Mouse (Mus musculus) ovary, postnatal 10 days (tissue): ENCODE measurements around the gene Tmem132c.

Experiments used
- DNase-seq: peaks from one replicate; pipeline ENCODE4 v3.0.0; 2022; ENCODE audit warnings: low spot score

The Tmem132c gene

GRCm38 (mm10) chr5:127416536-127416935, 174.9 kb downstream of the Tmem132c start:
- no peak for DNase-seq

DNA sequence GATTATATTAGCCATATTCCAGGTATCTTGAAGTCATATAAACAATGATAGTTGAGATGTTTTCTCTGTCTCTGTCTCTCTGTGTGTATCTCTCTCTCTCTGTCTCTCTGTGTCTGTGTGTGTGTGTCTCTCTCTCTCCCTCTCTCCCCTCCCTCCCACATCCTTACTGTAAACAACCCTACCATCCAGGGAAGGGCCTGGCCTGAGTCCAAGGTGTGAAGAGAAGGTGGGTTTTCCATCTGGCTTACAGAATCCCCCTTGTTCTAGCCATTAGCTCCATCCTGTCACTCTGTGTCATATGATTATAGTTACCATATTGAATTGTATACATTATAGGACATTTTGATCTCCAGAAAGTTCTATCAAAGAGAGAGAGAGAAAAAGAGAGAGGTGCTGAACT, 182.3 kb downstream of the Tmem132c start:
- DNase-seq: no peak

DNA sequence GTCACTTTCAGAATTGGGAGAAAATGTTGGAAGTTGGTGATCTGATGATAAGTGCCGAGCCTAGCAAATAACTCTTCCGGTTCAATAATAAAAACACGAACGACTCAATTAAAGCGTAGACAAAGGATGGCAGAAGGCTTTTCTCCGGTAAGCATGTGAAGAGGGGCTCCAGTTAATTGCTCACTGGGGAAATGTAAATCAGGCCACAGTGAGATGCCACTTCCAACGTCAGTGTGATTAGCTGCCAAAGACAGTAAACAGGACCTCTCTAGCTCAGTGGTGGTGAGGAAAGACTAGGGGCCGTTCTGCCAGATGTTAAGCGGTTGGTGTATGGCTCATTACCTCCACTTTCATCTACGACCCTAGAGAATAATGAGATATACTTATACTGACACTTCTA, 187.5 kb downstream of the Tmem132c start:
- DNase-seq: no peak

DNA sequence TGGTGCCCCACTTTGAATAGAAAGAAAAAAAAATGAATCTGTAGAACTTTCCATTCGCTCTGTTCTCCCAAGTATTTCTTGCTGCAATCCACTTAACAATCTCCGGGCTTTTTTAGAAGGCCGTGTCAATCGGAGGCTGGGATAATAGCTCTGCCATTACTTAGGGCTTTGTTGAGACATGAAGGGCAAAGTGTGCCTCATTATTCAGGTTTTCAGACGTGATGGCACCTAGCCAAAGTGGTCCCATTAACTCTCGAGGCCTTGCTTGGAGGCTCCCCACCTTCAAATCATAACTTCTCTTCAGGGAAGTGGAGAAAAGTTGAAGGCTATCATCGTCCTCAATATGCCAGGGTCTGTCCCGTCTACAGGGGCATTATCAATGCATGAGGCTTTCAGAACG, 190.0 kb downstream of the Tmem132c start:
- no peak for DNase-seq

DNA sequence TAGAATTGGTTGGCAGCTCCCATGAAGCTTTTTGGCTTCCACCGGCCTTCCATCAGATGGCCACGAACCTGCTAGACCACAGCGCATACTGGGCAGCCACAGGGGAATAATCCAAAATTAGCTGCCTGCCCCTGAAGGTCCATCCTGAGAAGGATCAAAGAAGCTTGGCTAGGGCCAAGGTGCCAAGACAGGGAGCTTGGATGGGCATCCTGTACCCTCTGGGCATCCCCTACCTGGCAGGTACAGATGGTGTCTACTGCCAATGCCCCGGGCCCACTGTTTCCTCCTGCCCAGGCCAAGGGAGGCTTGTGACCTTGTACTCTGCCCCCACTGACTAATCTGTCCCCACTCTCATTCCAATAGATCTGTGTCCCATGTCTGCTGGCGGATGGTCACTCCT, 195.2 kb downstream of the Tmem132c start:
- no peak for DNase-seq

DNA sequence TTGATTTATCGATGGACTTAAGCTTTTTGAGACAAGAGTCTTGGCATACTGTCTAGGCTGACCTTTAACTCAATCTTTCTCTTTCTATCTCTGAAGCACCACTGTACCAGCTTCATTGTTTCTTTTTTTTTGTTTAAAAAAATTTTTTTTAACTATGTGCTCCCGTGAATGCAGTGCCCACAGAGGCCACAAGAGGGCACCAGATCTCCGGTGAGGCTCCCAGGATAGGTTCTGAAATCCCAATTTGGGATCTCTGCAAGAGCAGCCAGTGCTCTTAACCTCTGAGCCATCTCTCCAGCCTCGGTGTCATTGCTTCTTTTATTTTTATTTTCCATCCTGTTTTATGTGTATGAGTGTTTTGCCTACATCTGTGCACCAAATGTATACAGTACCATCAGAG, 197.0 kb downstream of the Tmem132c start:
- no peak for DNase-seq

- no peak for DNase-seq
These were observed 200.4 kb downstream of the Tmem132c start for GRCm38 (mm10) chr5:127441963-127442362.

- no peak for DNase-seq
These were observed 212.0 kb downstream of the Tmem132c start for GRCm38 (mm10) chr5:127453580-127453979.

- DNase-seq: no peak
These were observed 212.5 kb downstream of the Tmem132c start for GRCm38 (mm10) chr5:127454068-127454467.

GRCm38 (mm10) chr5:127456076-127456475, 214.5 kb downstream of the Tmem132c start:
- no peak for DNase-seq

GRCm38 (mm10) chr5:127468151-127468550, 226.5 kb downstream of the Tmem132c start:
- DNase-seq: no peak

DNA sequence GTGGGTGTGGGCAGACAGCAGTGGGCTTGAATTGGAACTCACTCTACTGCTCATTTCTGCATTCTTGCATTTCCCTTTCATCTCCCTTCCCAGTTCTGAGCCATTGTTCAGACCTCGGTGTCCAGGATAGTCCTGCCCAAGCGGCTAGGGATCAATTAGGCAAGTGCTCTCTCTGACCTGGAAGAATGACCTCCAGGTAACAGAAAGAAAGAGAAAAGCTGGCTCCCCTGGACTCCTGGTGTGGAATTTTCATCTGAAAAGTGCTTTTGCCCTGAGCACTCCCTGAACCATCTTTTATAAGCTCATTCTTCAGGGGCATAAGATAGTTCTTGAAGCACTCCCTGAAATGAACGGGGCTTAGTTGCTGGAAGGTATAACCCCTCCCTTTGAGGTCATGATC, 228.7 kb downstream of the Tmem132c start:
- no peak for DNase-seq

- no peak for DNase-seq
These were observed 230.3 kb downstream of the Tmem132c start for GRCm38 (mm10) chr5:127471902-127472301.

GRCm38 (mm10) chr5:127473706-127474105, 232.1 kb downstream of the Tmem132c start:
- DNase-seq: no peak

DNA sequence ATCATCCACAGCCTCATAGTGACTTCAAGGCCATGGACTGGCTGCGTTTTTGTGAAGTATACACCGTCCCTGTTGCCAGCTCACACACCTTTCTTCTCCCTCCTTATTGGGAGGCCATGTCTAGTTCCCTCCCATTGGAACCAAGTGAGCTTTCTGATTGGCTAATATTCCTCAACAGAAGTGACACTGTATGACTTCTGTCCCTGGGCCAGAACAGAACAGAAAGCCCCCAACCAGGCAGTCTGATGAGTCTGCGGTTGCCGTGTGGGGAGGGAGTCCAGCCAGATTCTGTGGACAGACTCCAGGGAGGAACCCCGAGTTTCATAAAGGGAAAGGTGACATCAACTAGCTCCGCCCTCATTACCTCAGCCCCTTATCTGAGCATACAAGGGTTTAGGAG, 233.2 kb downstream of the Tmem132c start:
- no peak for DNase-seq

DNA sequence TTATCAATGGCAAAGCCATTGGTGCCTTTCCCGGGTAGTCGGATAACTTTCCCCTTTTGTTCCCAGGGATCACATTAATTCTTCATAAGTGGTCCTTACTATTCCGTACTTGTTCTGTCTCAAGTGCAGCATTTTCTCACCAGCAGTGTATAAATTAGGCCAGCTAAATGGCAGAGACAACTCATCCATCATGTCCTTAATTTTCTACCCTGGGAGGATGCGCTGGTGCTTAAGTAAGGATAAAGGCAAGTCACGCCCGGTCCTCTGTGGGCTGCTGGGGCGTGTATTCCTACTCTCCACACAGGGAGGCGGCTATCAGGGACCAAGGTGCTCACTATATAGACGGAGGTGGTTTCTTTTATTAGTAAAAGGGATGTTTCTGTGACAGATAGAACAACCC, 236.2 kb downstream of the Tmem132c start:
- no peak for DNase-seq

GRCm38 (mm10) chr5:127478322-127478721, 236.7 kb downstream of the Tmem132c start:
- DNase-seq: no peak

DNA sequence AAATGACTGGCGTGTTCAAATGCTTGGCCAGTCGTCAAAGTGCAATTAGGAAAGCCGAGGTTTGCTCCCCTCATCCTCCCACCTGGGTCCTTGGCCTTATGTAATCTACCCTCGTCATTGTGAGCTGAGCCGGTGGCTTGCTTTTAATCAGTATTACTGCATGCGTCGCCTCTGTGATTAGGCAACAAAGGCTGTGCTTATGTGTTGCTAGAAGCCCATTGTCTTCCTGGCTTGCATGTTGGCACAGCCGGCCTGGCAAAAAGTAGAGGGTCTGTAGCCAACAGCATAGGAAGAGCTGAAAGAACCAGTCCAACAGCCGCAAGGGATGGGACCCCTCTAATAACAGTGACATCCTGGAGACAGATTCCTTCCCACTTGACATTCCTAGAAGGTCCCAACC, 239.3 kb downstream of the Tmem132c start:
- no peak for DNase-seq

GRCm38 (mm10) chr5:127481416-127481815, 239.8 kb downstream of the Tmem132c start:
- no peak for DNase-seq

DNA sequence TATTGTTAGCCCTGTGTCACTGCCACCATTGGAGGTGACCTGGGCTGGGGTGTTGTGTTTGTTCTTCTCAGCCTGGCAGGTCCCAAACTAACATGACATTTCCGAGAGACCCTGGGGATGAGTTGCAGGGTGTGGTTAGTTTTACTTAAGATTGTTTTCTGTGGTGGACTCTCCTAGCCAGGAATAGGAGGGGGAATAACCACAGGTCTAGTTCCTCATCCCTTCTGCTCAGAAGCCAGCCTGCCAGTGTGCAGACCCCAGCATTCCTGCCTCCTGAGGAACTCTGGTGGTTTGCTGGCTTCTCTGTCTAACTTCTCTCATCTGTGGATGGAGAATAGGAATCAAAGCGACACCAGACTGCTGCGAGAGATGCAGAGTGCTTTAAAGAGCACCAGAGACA, 240.7 kb downstream of the Tmem132c start:
- no peak for DNase-seq

DNA sequence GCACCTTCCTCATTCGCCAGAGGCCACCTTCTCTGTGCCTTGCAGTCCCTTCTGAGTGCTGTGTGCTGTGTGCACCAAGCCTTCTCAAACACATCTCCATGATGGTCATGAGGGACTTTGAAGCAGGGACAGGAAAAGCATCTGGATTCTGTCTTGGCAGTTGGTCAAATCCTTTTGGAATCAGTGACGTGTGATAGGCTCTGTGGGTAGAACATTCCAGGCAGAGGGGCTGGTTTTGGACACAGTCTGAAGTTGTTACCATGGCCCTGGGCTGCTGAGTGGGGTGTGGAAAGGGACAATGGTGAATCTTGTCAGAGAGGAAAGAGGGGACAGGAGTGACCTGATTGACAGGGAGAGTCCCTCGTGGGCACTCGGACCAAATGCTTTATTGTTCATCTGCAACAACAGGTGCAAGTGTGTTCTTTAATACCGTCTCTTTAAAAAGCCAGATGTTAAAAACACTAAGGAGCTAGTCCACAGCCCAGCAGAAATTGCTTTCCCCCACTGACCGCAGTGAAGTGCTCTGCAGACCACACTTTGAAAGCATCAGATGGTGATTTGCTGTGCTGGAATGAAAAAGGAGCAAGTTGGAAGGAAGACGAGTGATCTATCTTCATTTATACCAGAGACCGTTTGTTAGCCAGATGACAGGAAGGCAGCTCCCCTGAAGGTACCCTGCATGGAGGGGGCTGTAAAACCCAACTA, 242.5 kb downstream of the Tmem132c start:
- DNase-seq: no peak

- DNase-seq: no peak
These were observed 243.3 kb downstream of the Tmem132c start for GRCm38 (mm10) chr5:127484813-127485486.

GRCm38 (mm10) chr5:127487190-127487589, 245.6 kb downstream of the Tmem132c start:
- no peak for DNase-seq

DNA sequence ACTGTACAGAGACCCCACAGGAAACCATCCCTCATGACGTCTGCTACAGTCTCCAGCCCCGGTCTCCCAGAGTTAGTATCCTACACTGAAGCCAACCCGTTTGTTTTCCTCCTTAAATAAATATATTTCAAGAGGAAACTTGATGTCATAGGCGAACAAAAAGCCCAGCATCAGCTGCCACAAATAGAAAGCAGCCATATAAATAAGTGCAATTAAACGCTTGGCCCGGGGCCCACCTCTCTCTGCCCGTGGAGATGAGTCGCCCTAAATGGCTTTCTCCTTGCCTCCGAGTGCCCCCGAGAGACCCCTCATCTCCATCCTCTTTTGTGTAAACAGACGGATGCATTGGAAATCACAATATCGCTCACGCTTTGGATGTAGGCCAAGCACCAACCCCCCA, 247.1 kb downstream of the Tmem132c start:
- DNase-seq: no peak
